Mouse (Mus musculus): ENCODE results near the gene Alox5ap. TPM values are rescaled to one million over a fixed set of nuclear protein-coding genes. Genes with fewer than 3 reads are reported as not detected.

Alox5ap gene
- 6.7 and 14.6 TPM in 2 replicates for polyA plus RNA-seq (2015; fragmentation: Nextera tagmentation; extraction: Ambion mirVana)

DNA sequence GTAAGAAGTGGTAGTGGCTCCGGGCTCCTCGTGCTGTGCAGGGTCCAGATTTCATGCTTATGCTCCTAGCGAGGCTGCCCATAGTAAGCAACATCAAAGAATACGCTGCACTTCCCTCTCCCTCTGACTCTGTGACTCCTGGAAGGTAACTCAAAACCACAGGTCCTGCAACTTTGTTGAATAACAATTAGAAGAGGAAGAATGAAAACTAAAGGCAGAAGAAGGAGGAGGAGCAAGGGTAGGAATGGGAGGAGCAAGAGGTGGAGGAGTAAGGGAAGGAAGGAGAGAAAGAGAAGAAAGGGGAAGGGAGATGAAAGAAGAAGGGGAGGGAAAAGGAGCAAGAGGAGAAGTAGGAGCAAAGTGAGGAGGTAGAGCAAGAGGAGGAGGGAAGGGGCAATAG, at the start of gene Alox5ap:
Gene Alox5ap, plus strand, starts transcription at position 363 of the 400 bp plus-strand sequence.
- H3K4me1 ChIP-seq (replicated peaks) = no peaks in the 10 kb centered on the region
- H3K9ac ChIP-seq = no peak within 1 kb of the TSS
- no peak within 1 kb of the TSS for H3K4me2 ChIP-seq
- ATAC-seq (replicated peaks; ENCODE audit: insufficient number of reproducible peaks, insufficient read depth, low FRiP score, low read depth) = no peak
- H3K27me3 ChIP-seq = no peaks in the 10 kb centered on the region
- no peaks in the 10 kb centered on the region for H3K9me3 ChIP-seq (replicated peaks)
- no peaks in the 10 kb centered on the region for H3K36me3 ChIP-seq
- no peak within 1 kb of the TSS for H3K4me3 ChIP-seq
- no peak within 1 kb of the TSS for H3K27ac ChIP-seq
- 55% methylated on average over 4 of the region's 4 CpGs for WGBS

DNA sequence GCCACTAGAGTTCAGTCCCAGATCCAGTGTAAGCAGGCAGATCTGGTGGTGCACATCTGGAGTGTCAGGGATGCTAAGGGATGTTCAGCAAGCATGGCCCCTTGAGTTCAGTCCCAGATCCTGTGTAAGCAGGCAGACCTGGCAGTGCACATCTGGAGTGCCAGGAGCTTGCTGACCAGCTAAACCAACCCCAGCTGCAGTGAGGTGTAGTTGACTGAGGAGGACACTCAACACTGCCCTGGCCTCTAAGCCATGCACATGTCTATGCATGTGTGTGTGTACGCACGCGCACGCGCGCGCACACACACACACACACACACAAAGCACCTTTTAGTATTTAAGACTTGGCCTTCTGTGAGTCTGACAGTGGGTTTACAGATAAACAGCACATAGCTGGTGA, 49.0 kb upstream of the Alox5ap start:
- no peak overlapping the region for H3K27ac ChIP-seq
- H3K4me1 ChIP-seq (replicated peaks) = no peaks in the 10 kb centered on the region
- H3K27me3 ChIP-seq = no peaks in the 10 kb centered on the region
- no peak overlapping the region for H3K4me3 ChIP-seq
- 97% methylated on average over 7 of the region's 7 CpGs for WGBS
- H3K9ac ChIP-seq = no peak overlapping the region
- no peaks in the 10 kb centered on the region for H3K9me3 ChIP-seq (replicated peaks)
- ATAC-seq (replicated peaks; ENCODE audit: insufficient number of reproducible peaks, insufficient read depth, low FRiP score, low read depth) = no peak
- H3K36me3 ChIP-seq = peaks cover 46% of the 10 kb centered on the region
- no peak overlapping the region for H3K4me2 ChIP-seq

DNA sequence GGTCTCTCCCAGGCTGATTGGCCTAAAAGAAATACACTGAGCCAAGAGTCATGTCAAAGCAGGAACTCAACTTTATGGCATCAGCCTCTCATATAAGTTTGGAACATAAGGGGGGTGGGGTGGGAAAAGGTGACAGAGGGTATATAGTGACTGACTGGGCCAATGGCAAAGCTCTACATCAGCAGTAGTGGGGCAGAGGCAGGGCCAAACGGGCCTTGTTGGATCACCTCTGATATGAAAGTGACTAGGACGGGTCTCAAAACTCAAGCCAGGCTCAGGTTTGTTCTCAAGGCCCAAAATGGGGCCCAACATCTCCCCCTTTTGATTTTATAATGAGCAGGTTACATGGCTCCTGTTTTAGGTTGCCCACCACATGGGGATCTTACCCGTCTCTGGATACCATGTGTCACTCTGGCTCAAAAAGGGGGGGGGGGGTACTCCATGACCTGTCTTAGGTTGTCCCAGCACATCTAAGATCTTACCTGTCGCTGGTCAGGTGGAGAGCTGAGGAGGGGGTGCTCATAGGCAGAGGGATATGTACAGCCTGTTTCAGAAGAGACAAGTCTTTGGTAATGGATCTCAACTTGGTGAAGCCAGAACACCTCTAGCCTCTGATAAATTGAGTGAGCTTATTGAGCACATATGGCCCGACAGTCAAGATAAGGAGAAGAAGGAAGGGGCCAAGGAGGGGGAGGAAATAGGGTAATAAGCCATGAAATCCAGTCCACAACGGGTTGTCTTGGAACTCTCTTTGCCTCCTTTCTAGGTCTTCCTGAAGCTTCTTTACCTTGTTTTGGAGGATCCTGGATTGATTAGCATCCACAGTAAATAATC, 46.8 kb upstream of the Alox5ap start:
- no peaks in the 10 kb centered on the region for H3K4me1 ChIP-seq (replicated peaks)

DNA sequence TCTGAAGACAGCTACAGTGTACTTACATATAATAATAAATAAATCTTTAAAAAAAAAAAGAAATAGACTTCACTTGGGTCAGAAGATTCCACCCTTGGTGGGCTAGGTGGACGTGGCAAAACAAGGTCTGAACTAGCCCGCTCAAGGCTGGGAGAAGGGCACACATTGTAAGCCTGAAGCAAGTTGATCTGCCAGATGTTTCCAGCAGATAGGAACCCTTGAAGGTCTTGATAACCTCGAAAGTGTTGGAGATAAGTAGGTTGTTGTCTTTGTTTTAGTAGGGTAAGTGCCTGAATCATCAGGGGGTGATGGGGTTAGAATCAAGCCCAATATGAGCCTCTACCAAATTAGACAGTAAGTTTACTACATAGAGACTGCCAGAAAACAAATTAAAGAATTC, 45.1 kb upstream of the Alox5ap start:
- Histone ChIP-seq H3K27ac (no peak overlapping the region), H3K36me3 (peaks cover 15% of the 10 kb centered on the region), H3K27me3 (no peaks in the 10 kb centered on the region), H3K4me3 (no peak overlapping the region), H3K9me3 (replicated peaks) (no peaks in the 10 kb centered on the region), H3K4me2 (no peak overlapping the region), H3K9ac (no peak overlapping the region), H3K4me1 (replicated peaks) (no peaks in the 10 kb centered on the region)
- WGBS = 39% methylated on average over 3 of the region's 3 CpGs
- no peak for ATAC-seq (replicated peaks; ENCODE audit: insufficient number of reproducible peaks, insufficient read depth, low FRiP score, low read depth)

More for the DNA sequence above, 46.8 kb upstream of the Alox5ap start:
- no peaks in the 10 kb centered on the region for H3K27me3 ChIP-seq
- no peak for ATAC-seq (replicated peaks; ENCODE audit: insufficient number of reproducible peaks, insufficient read depth, low FRiP score, low read depth)
- H3K36me3 ChIP-seq = peaks cover 28% of the 10 kb centered on the region
- H3K4me3 ChIP-seq = no peak overlapping the region
- 70% methylated on average over 6 of the region's 6 CpGs for WGBS
- no peaks in the 10 kb centered on the region for H3K9me3 ChIP-seq (replicated peaks)
- no peak overlapping the region for H3K27ac ChIP-seq
- H3K4me2 ChIP-seq = no peak overlapping the region
- no peak overlapping the region for H3K9ac ChIP-seq

DNA sequence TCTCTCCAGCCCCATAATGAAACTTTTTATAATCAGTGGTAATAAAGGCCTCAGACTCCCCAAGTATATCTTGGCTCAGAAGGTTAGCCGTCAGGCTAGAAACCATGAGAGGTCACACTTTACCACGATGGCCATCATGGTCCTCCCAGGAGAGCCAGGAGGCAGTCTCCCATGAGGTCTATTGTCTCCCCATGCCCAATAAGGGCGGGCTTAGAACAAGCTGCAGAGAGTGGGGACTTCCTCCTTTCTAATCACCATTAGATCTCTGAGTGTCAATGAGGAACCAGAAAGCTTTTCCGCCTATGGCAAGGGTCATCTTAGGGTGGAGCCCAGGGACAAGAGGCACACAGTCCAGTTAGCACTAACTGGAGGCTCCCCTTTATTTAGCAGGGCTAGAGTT, 43.2 kb upstream of the Alox5ap start:
- no peaks in the 10 kb centered on the region for H3K9me3 ChIP-seq (replicated peaks)
- H3K4me3 ChIP-seq = no peak overlapping the region
- no peak overlapping the region for H3K4me2 ChIP-seq
- no peaks in the 10 kb centered on the region for H3K4me1 ChIP-seq (replicated peaks)
- H3K27ac ChIP-seq = no peak overlapping the region
- 85% methylated on average over 4 of the region's 4 CpGs for WGBS
- no peaks in the 10 kb centered on the region for H3K27me3 ChIP-seq
- H3K9ac ChIP-seq = no peak overlapping the region
- H3K36me3 ChIP-seq = no peaks in the 10 kb centered on the region
- no peak for ATAC-seq (replicated peaks; ENCODE audit: insufficient number of reproducible peaks, insufficient read depth, low FRiP score, low read depth)

DNA sequence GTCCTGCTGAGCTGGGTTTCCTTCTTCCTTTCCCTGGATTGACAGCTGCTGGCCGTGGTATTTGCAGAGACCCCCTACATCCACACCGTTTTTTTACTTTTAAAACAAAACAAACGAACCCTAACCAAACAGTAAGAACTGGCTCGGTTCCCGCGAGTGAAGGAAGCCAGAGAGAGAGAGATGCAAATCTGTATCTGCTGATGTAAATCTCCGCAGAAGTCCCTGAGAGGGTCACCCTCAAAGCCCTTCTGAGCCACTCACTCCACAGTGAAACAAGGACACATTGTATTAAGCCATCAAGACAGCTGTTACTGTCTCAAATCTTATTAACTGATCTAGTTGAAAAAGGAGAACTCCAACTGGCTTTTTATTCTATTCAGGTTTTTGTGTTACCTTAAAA, 39.9 kb upstream of the Alox5ap start:
- 21% methylated on average over 7 of the region's 7 CpGs for WGBS
- H3K27ac ChIP-seq = no peak overlapping the region
- no peaks in the 10 kb centered on the region for H3K36me3 ChIP-seq
- peaks cover 1% of the 10 kb centered on the region for H3K4me1 ChIP-seq (replicated peaks)
- no peaks in the 10 kb centered on the region for H3K9me3 ChIP-seq (replicated peaks)
- no peak overlapping the region for H3K9ac ChIP-seq
- H3K4me3 ChIP-seq = no peak overlapping the region
- ATAC-seq (replicated peaks; ENCODE audit: insufficient number of reproducible peaks, insufficient read depth, low FRiP score, low read depth) = no peak
- H3K4me2 ChIP-seq = no peak overlapping the region
- H3K27me3 ChIP-seq = no peaks in the 10 kb centered on the region

DNA sequence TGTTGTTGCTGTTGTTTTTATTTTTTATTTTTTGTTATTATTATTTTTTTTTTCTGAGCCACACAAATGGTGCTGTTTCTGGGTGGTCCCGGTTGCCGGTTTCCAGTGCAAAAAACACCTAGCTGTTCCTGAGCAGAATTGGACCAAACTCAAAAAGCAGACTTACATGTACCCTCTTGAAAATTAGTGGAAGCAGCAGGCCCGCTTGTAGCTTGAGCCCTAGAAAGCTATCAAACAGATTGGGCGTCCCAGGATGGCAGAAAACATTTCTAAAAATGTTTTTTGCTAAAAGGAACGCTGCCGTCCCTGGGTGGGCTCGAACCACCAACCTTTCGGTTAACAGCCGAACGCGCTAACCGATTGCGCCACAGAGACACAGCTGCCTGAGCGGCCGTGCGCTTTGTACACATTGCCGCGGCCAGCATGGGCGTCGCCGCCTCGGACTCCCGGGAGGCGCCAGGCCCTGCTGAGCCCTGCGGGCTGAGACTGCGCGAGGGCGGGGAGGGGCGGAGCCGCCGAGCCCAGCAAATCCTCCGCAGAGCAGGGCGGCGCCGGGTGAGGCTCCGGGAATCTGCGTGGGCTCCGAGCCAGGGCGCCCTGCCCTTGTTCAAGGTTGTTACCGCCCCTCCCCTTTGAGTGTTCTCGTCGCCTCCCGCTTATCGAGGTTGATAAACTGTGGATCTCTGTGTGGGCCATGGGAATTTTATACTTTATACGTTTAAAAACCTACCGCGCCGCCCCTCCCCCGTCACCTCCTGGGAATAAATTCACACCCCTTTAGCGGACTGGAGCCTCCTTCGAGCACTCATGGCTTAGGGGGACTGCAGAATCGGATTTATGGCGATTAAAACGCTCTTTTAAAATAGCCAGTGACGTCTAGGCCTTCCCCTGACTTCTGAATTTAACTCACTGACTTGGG, 35.6 kb upstream of the Alox5ap start:
- peak overlapping the region; percentile 35 for H3K9ac ChIP-seq
- no peaks in the 10 kb centered on the region for H3K9me3 ChIP-seq (replicated peaks)
- peaks cover 3% of the 10 kb centered on the region for H3K4me1 ChIP-seq (replicated peaks)
- H3K4me2 ChIP-seq = peak overlapping the region; percentile 55
- peak; percentile 100 for ATAC-seq (replicated peaks; ENCODE audit: insufficient number of reproducible peaks, insufficient read depth, low FRiP score, low read depth)
- 3% methylated on average over 55 of the region's 55 CpGs for WGBS
- no peaks in the 10 kb centered on the region for H3K36me3 ChIP-seq
- H3K27me3 ChIP-seq = no peaks in the 10 kb centered on the region
- peak overlapping the region; percentile 54 for H3K4me3 ChIP-seq
- H3K27ac ChIP-seq = peak overlapping the region; percentile 86

DNA sequence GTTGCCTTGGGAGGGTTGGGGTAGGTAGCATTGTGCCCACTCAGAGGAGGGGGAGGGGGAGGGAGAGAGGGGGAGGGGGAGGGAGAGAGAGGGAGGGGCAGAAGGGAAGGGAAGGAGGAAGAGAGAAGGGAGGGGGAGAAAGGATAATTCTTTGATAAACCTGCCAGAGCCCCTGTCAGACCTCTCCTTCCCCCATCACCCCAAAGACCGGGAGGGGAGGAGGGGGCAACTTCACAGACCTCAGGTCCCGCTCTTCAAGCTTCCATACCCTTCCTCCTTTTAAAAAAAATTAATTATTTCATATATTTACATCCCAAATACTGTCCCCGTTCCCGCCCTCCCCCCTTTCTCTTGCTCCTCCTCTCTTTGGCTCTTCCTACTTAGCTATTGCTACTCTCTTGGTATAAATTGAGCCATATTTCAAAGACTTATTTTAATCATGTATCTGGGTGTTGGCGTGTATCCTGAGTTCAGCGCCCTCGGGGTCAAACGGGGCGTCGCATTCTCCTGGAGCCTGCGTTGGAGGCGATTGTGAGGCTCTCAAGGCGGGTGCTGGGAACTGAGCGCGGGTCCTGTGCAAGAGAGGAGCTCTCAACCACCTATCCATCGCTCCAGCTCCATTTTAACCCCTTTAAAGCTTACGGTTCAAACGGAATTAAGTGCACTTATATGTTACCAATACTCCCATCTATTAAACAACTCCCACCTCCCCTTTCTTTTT, 34.8 kb upstream of the Alox5ap start:
- ATAC-seq (replicated peaks; ENCODE audit: insufficient number of reproducible peaks, insufficient read depth, low FRiP score, low read depth) = peak; percentile 20; the same call in 1 of the 2 replicates
- peak overlapping the region; percentile 54 for H3K4me3 ChIP-seq
- no peaks in the 10 kb centered on the region for H3K36me3 ChIP-seq
- peak overlapping the region; percentile 35 for H3K9ac ChIP-seq
- peaks cover 3% of the 10 kb centered on the region for H3K4me1 ChIP-seq (replicated peaks)
- H3K27me3 ChIP-seq = no peaks in the 10 kb centered on the region
- WGBS = 79% methylated on average over 18 of the region's 18 CpGs
- H3K9me3 ChIP-seq (replicated peaks) = no peaks in the 10 kb centered on the region
- peak overlapping the region; percentile 86 for H3K27ac ChIP-seq
- H3K4me2 ChIP-seq = peak overlapping the region; percentile 55

DNA sequence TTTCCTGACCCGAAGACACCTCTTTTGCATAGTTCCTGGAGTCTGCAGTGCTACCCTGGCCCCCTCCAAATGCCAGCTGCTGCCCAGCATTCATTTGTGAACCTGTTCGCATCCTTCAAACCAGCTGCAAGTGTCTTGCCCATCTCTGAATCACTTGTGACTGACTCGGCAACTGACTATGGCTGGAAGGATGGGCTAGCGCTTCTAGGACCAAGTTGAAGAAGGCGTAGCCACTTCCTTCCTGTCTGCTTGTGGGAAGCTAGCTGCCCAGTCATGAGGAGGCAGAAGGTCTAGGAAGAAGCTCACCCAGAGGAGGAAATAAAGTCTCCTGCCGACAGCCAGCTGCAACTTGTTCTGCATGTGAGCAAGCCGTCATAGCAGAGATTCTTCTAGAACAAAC, 29.6 kb upstream of the Alox5ap start:
- no peaks in the 10 kb centered on the region for H3K36me3 ChIP-seq
- H3K4me3 ChIP-seq = no peak overlapping the region
- H3K9ac ChIP-seq = no peak overlapping the region
- no peak overlapping the region for H3K27ac ChIP-seq
- no peak for ATAC-seq (replicated peaks; ENCODE audit: insufficient number of reproducible peaks, insufficient read depth, low FRiP score, low read depth)
- H3K4me1 ChIP-seq (replicated peaks) = peaks cover 9% of the 10 kb centered on the region
- no peak overlapping the region for H3K4me2 ChIP-seq
- H3K27me3 ChIP-seq = no peaks in the 10 kb centered on the region
- no peaks in the 10 kb centered on the region for H3K9me3 ChIP-seq (replicated peaks)
- WGBS = 74% methylated on average over 7 of the region's 7 CpGs

DNA sequence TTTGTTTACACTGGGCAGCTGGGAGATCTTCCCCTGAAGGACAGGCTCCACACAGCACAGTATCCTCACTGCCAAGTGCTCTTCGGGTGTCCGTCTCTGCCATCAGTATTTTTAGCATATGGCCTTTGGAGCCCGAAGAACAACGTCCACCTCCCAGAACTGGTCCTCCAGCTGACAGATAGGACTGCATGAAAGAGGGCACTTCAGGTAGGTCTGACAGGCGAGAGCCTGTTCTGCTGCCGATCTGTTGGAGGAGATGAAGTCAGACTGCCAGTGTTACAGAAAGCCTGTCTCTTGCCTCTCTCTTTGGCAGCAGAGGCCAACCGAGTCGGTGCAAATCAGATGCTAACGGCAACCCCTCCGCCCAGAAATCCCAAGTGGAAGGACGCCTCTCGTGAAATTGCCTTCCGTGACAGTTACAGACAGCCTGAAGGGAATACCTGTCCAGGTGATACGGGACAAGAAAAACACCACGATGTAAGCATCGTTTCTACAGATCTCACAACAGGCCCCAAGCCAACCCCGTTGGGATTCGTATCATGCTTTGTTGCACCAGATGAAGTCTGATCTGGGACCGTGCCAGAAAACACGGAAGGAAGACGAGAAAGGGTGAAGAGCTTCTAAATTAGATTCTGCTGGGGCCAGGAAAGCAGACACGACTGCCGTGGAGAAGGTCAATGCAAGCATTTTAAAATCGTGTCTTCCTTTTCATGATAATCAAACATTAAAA, 27.2 kb upstream of the Alox5ap start:
- Histone ChIP-seq H3K4me3 (no peak overlapping the region), H3K9me3 (replicated peaks) (no peaks in the 10 kb centered on the region), H3K27me3 (no peaks in the 10 kb centered on the region), H3K36me3 (no peaks in the 10 kb centered on the region), H3K27ac (no peak overlapping the region), H3K9ac (no peak overlapping the region), H3K4me1 (replicated peaks) (peaks cover 9% of the 10 kb centered on the region), H3K4me2 (no peak overlapping the region)
- no peak for ATAC-seq (replicated peaks; ENCODE audit: insufficient number of reproducible peaks, insufficient read depth, low FRiP score, low read depth)
- 62% methylated on average over 24 of the region's 24 CpGs for WGBS

All from heart, embryonic 15.5 days (tissue).